18 mouse cellular contexts compared by ENCODE assay signal in genomic region chr12:86398762-86399161, GRCm38 (mm10). TPM values are rescaled to one million over a fixed set of nuclear protein-coding genes. Genes with fewer than 3 reads are reported as not detected.
DNase-seq lines count a peak whose midpoint lies in the region; ATAC-seq and TF ChIP-seq lines count a peak whose summit lies in the region.
"Had no signal": no experiment of that assay in that cellular context is flagged by ENCODE, and none has a peak within 500 bp of the region (broad histone marks: within the 10 kb centered on the region; RNA-seq: fewer than 3 reads in every experiment).

No protein-coding gene starts in this region.

- no peaks in the 10 kb centered on the region for H3K79me3 ChIP-seq in C2C12 (ENCODE audit: low read depth)

- no peak for ATAC-seq in megakaryocyte-erythroid progenitor cell, adult 5-6 weeks (replicated peaks; ENCODE audit: low FRiP score, low TSS enrichment, poor library complexity, severe bottlenecking)
- ATAC-seq: activated CD4-positive, CD25-positive, alpha-beta regulatory T cell, adult 4 months; hindbrain, postnatal 0 days; midbrain, embryonic 16.5 days had no signal

- no peaks in the 10 kb centered on the region for H3K79me2 ChIP-seq in C2C12 (ENCODE audit: control insufficient read depth, insufficient read depth)

- DNase-seq in kidney, postnatal 10 days = peak; percentile 12
- no peak for DNase-seq in kidney, adult 18-20 months
- peak; percentile 13 for DNase-seq in 3T3-L1 (ENCODE audit: low read depth, low spot score)
- DNase-seq in brain, adult 2 months (ENCODE audit: low read depth, low spot score) = peak; percentile 25
- no peak for DNase-seq in right cerebral cortex, postnatal 10 days (ENCODE audit: low spot score in 2 of 2)
- DNase-seq: cerebellum, adult 2 months; kidney, adult 2 months; lung, adult 18-20 months had no signal

- TF ChIP-seq CTCF in C2C12 (IDR thresholded peaks at IDR 0.05; ENCODE audit: control insufficient read depth, insufficient read depth, insufficient read length) = no peak

- no peak overlapping the region for H3K4me3 ChIP-seq in C2C12 (ENCODE audit: insufficient read depth, poor library complexity, severe bottlenecking)
- H3K4me3 ChIP-seq: limb, embryonic 12.5 days; neural tube, embryonic 13.5 days had no signal

- no peak overlapping the region for H3ac ChIP-seq in C2C12 (ENCODE audit: control insufficient read depth, insufficient read length, low read depth)

- H3K27me3 ChIP-seq in C2C12 (ENCODE audit: control insufficient read depth, insufficient read depth, insufficient read length) = no peaks in the 10 kb centered on the region

- H3K36me3 ChIP-seq in C2C12 (ENCODE audit: control insufficient read depth, insufficient read depth) = no peaks in the 10 kb centered on the region
- H3K36me3 ChIP-seq: limb, embryonic 12.5 days; neural tube, embryonic 13.5 days had no signal

TF ChIP-seq in C2C12, 6 proteins besides CTCF, POLR2A, EP300 and RAD21:
- TF ChIP-seq MYOD1 (IDR thresholded peaks at IDR 0.05; ENCODE audit: control insufficient read depth, insufficient read length, low read depth) (peak; percentile 59), MYOG (IDR thresholded peaks at IDR 0.05; ENCODE audit: control insufficient read depth, extremely low read depth, insufficient read length) (no peak), USF1 (IDR thresholded peaks at IDR 0.05; ENCODE audit: low read depth) (no peak), MAX (IDR thresholded peaks at IDR 0.05) (peak; percentile 55), CEBPB (IDR thresholded peaks at IDR 0.05; ENCODE audit: low read depth) (no peak), FOSL1 (IDR thresholded peaks at IDR 0.05; ENCODE audit: insufficient read depth, low read length, poor library complexity, severe bottlenecking) (peak; percentile 36)

RNA-seq across cellular contexts. Expression of gene Esrrb, which starts 37.8 kb away (rescaled TPM):
- 0.80 TPM for polyA plus RNA-seq in C2C12 (2012; fragmentation: generic; extraction: Trizol)
- not detected in 2 replicates for total RNA-seq in megakaryocyte-erythroid progenitor cell, adult 5-6 weeks (2014; fragmentation: Nextera tagmentation)
- total RNA-seq in megakaryocyte-erythroid progenitor cell, adult 5-6 weeks (2017) = not detected in 2 replicates
- total RNA-seq: common myeloid progenitor, adult 5-6 weeks; MEL had no signal
- polyA plus RNA-seq: activated CD4-positive, CD25-positive, alpha-beta regulatory T cell, adult 4 months; macrophage had no signal

Comparison
In these comparisons a context has a peak if more than half of its experiments do, and no peak if none do; other contexts are left out.
1. DNase-seq: peak in kidney, postnatal 10 days (single experiment), 3T3-L1 (single experiment) and brain, adult 2 months (single experiment); none in kidney, adult 18-20 months (single experiment) and right cerebral cortex, postnatal 10 days (0 of 2).